Mouse (Mus musculus): ENCODE data around the gene Gars. TPM values are rescaled to one million over a fixed set of nuclear protein-coding genes. Genes with fewer than 3 reads are reported as not detected.
A peak's percentile ranks its signal among the peaks of the same experiment; 100 is the strongest.

Gars gene
- 206 and 210 TPM in 2 replicates for polyA plus RNA-seq (2014; fragmentation: Nextera tagmentation; extraction: Ambion mirVana)

GRCm38 (mm10) chr6:55037799-55038670 lies at the start of gene Gars:
TSS of gene Gars (plus strand) at chr6:55038007.
- Histone ChIP-seq H3K27me3 (ENCODE audit: control insufficient read depth, insufficient read depth, low read length) (no peaks in the 10 kb centered on the region), H3K9ac (ENCODE audit: low read depth, low read length) (peak within 1 kb of the TSS; percentile 93), H3K9me3 (replicated peaks; ENCODE audit: control insufficient read depth, low read length) (no peaks in the 10 kb centered on the region), H3K4me3 (ENCODE audit: low read depth, low read length) (peak within 1 kb of the TSS; percentile 93), H3K36me3 (ENCODE audit: control insufficient read depth, insufficient read depth, low read length) (no peaks in the 10 kb centered on the region), H3K27ac (ENCODE audit: low read depth, low read length) (peak within 1 kb of the TSS; percentile 94), H3K4me1 (ENCODE audit: control insufficient read depth, insufficient read depth, low read length) (peaks cover 3% of the 10 kb centered on the region; the same call in 1 of the 2 replicates), H3K4me2 (peak within 1 kb of the TSS; percentile 79)
- WGBS (ENCODE audit: insufficient replicate concordance) = under 1% methylated on average over 84 of the region's 87 CpGs
- peak; percentile 89 for ATAC-seq (replicated peaks; ENCODE audit: insufficient number of reproducible peaks, low FRiP score, low TSS enrichment)

DNA sequence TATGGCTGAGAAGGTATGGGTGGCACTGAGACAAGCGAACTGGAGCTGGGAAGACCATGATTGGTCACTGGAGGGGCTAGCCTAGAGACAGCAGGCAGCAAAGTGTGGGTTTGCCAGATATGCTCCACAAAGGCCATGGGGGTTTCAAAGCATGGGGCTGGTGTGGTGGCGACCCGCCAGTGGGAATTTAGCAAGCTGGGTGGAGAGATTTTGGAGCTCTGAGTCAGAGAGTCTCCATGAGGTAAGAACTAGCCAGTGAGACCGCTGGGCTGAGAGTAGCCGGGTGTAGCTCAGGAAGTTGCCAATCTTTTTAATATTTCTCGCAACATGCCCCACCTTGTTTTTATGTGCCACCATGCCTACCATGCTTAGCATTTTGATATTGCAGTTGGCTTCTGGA lies 49.7 kb upstream of the Gars start:
- 88% methylated on average over 6 of the region's 6 CpGs for WGBS (ENCODE audit: insufficient replicate concordance)

DNA sequence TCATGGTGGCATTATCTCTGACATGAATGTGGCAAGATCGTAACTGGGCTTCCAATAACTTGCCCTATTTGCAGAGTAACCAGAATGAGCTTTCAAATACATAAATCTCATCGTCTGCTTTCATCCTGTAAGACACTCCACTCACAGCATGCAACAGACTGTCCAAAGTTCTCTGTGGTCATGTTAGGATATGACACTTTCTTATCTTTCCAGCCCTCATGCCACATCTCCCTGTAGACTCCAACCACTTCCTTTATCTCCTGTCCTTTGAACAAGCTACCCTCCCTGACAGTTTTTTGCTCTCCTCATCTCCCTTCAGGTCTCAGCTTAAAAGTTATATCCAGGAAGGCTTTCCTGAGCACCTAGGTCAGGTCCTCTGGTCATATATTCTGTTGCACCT lies 46.6 kb upstream of the Gars start:
- H3K9me3 ChIP-seq (replicated peaks; ENCODE audit: control insufficient read depth, low read length) = no peaks in the 10 kb centered on the region
- H3K9ac ChIP-seq (ENCODE audit: low read depth, low read length) = no peak overlapping the region
- WGBS (ENCODE audit: insufficient replicate concordance) = 63% methylated on average over 2 of the region's 2 CpGs
- no peaks in the 10 kb centered on the region for H3K27me3 ChIP-seq (ENCODE audit: control insufficient read depth, insufficient read depth, low read length)
- H3K4me1 ChIP-seq (ENCODE audit: control insufficient read depth, insufficient read depth, low read length) = no peaks in the 10 kb centered on the region
- ATAC-seq (replicated peaks; ENCODE audit: insufficient number of reproducible peaks, low FRiP score, low TSS enrichment) = no peak
- no peak overlapping the region for H3K4me2 ChIP-seq
- no peaks in the 10 kb centered on the region for H3K36me3 ChIP-seq (ENCODE audit: control insufficient read depth, insufficient read depth, low read length)
- no peak overlapping the region for H3K27ac ChIP-seq (ENCODE audit: low read depth, low read length)
- H3K4me3 ChIP-seq (ENCODE audit: low read depth, low read length) = no peak overlapping the region

More for the DNA sequence above, 49.7 kb upstream of the Gars start:
- no peak overlapping the region for H3K4me3 ChIP-seq (ENCODE audit: low read depth, low read length)
- H3K4me1 ChIP-seq (ENCODE audit: control insufficient read depth, insufficient read depth, low read length) = no peaks in the 10 kb centered on the region
- H3K4me2 ChIP-seq = no peak overlapping the region
- no peak overlapping the region for H3K27ac ChIP-seq (ENCODE audit: low read depth, low read length)
- H3K9ac ChIP-seq (ENCODE audit: low read depth, low read length) = no peak overlapping the region
- no peaks in the 10 kb centered on the region for H3K36me3 ChIP-seq (ENCODE audit: control insufficient read depth, insufficient read depth, low read length)
- no peaks in the 10 kb centered on the region for H3K9me3 ChIP-seq (replicated peaks; ENCODE audit: control insufficient read depth, low read length)
- no peak for ATAC-seq (replicated peaks; ENCODE audit: insufficient number of reproducible peaks, low FRiP score, low TSS enrichment)
- no peaks in the 10 kb centered on the region for H3K27me3 ChIP-seq (ENCODE audit: control insufficient read depth, insufficient read depth, low read length)

DNA sequence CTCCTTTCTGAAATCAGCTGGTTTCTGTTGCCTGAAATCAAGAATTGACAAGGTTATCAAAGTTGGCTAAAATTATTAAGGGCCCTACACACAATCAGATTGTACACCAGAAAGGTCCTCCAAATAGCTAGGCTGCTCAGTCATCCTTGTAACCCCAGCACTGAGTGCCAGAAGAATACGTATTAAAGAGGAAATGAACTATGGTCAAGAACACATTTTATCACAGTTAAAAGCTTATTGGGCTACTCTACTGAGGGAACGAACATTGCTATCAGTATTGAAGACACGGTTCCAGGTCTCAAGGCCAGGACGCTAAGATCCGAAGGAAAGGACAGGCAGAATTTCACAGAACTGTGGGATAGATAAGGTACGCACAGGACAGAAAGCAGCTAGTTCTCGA lies 45.7 kb upstream of the Gars start:
- H3K4me1 ChIP-seq (ENCODE audit: control insufficient read depth, insufficient read depth, low read length) = no peaks in the 10 kb centered on the region
- 8% methylated on average over 7 of the region's 7 CpGs for WGBS (ENCODE audit: insufficient replicate concordance)
- peak overlapping the region; percentile 50 for H3K4me3 ChIP-seq (ENCODE audit: low read depth, low read length)
- no peaks in the 10 kb centered on the region for H3K9me3 ChIP-seq (replicated peaks; ENCODE audit: control insufficient read depth, low read length)
- peak overlapping the region; percentile 92 for H3K4me2 ChIP-seq
- no peaks in the 10 kb centered on the region for H3K36me3 ChIP-seq (ENCODE audit: control insufficient read depth, insufficient read depth, low read length)
- no peaks in the 10 kb centered on the region for H3K27me3 ChIP-seq (ENCODE audit: control insufficient read depth, insufficient read depth, low read length)
- ATAC-seq (replicated peaks; ENCODE audit: insufficient number of reproducible peaks, low FRiP score, low TSS enrichment) = no peak
- no peak overlapping the region for H3K27ac ChIP-seq (ENCODE audit: low read depth, low read length)
- peak overlapping the region; percentile 68 for H3K9ac ChIP-seq (ENCODE audit: low read depth, low read length)

DNA sequence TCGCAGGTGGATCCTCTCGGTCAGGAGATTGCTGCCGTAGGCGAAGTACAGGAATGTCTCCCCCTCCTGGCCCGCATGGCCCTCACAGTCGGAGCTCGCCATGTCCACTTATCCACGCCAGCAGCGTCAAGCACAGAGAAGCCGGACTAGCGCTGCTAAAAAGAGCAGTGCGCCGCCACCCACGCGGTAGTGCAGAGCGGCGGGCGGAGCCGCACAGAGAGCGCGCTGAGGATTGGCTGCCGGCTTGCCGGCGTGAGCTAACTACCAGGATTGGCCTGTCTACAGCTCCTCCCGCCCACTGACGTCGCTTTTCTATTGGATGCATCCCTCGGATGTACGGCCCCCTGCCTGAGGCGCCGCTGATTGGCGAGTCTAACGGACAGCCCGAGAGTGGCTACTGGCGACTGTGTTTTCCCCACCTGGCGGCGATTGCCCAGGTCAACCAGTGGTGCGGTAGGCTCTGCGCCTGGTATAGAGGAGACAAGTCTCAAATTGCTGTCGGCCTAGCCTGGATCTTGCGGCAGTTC lies 45.0 kb upstream of the Gars start, which contains the start of gene Ggct:
Gene Ggct (minus strand): TSS at position 217 of the 527 bp plus-strand sequence.
- Histone ChIP-seq H3K4me1 (ENCODE audit: control insufficient read depth, insufficient read depth, low read length) (no peaks in the 10 kb centered on the region), H3K27ac (ENCODE audit: low read depth, low read length) (no peak within 1 kb of the TSS), H3K4me2 (peak within 1 kb of the TSS; percentile 92), H3K4me3 (ENCODE audit: low read depth, low read length) (peak within 1 kb of the TSS; percentile 50), H3K27me3 (ENCODE audit: control insufficient read depth, insufficient read depth, low read length) (no peaks in the 10 kb centered on the region), H3K9me3 (replicated peaks; ENCODE audit: control insufficient read depth, low read length) (no peaks in the 10 kb centered on the region), H3K9ac (ENCODE audit: low read depth, low read length) (peak within 1 kb of the TSS; percentile 70), H3K36me3 (ENCODE audit: control insufficient read depth, insufficient read depth, low read length) (no peaks in the 10 kb centered on the region)
- peak; percentile 100 for ATAC-seq (replicated peaks; ENCODE audit: insufficient number of reproducible peaks, low FRiP score, low TSS enrichment)
- under 1% methylated on average over 39 of the region's 41 CpGs for WGBS (ENCODE audit: insufficient replicate concordance)

- H3K27ac ChIP-seq (ENCODE audit: low read depth, low read length) = no peak overlapping the region
- H3K27me3 ChIP-seq (ENCODE audit: control insufficient read depth, insufficient read depth, low read length) = no peaks in the 10 kb centered on the region
- H3K36me3 ChIP-seq (ENCODE audit: control insufficient read depth, insufficient read depth, low read length) = no peaks in the 10 kb centered on the region
- no peaks in the 10 kb centered on the region for H3K9me3 ChIP-seq (replicated peaks; ENCODE audit: control insufficient read depth, low read length)
- ATAC-seq (replicated peaks; ENCODE audit: insufficient number of reproducible peaks, low FRiP score, low TSS enrichment) = no peak
- no peak overlapping the region for H3K4me2 ChIP-seq
- 87% methylated on average over 3 of the region's 3 CpGs for WGBS (ENCODE audit: insufficient replicate concordance)
- no peak overlapping the region for H3K4me3 ChIP-seq (ENCODE audit: low read depth, low read length)
- H3K9ac ChIP-seq (ENCODE audit: low read depth, low read length) = no peak overlapping the region
- no peaks in the 10 kb centered on the region for H3K4me1 ChIP-seq (ENCODE audit: control insufficient read depth, insufficient read depth, low read length)
These were observed 41.4 kb upstream of the Gars start for GRCm38 (mm10) chr6:54996361-54996760.

DNA sequence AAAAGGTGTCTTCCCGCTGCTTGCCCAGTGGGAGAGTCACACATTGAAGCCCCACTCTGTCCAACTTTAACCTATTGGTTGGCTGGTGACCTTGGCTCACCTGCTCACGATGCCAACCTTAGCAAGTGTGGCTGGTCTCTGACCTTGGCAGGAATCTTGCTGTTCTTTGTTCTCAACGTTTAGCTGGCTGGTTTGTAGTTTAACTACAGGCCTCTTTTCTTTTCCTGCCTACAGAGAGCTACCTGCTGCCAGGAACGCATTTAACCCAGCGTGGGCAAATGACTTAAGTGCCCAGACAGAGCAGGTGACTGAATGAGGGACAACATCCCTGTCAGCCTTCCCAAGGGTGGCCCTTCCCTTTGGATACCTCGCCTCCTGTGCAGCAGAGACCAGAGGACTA lies 40.1 kb upstream of the Gars start:
- no peak for ATAC-seq (replicated peaks; ENCODE audit: insufficient number of reproducible peaks, low FRiP score, low TSS enrichment)
- WGBS (ENCODE audit: insufficient replicate concordance) = 81% methylated on average over 6 of the region's 6 CpGs
- no peak overlapping the region for H3K4me3 ChIP-seq (ENCODE audit: low read depth, low read length)

GRCm38 (mm10) chr6:55001320-55001719 lies 36.5 kb upstream of the Gars start:
- Histone ChIP-seq H3K27ac (ENCODE audit: low read depth, low read length) (no peak overlapping the region), H3K4me2 (no peak overlapping the region), H3K4me3 (ENCODE audit: low read depth, low read length) (no peak overlapping the region), H3K9me3 (replicated peaks; ENCODE audit: control insufficient read depth, low read length) (no peaks in the 10 kb centered on the region), H3K4me1 (ENCODE audit: control insufficient read depth, insufficient read depth, low read length) (no peaks in the 10 kb centered on the region), H3K9ac (ENCODE audit: low read depth, low read length) (no peak overlapping the region), H3K27me3 (ENCODE audit: control insufficient read depth, insufficient read depth, low read length) (no peaks in the 10 kb centered on the region), H3K36me3 (ENCODE audit: control insufficient read depth, insufficient read depth, low read length) (no peaks in the 10 kb centered on the region)
- WGBS (ENCODE audit: insufficient replicate concordance) = 75% methylated on average over 4 of the region's 4 CpGs
- no peak for ATAC-seq (replicated peaks; ENCODE audit: insufficient number of reproducible peaks, low FRiP score, low TSS enrichment)

More for the DNA sequence above, 40.1 kb upstream of the Gars start:
- Histone ChIP-seq H3K4me2 (no peak overlapping the region), H3K27me3 (ENCODE audit: control insufficient read depth, insufficient read depth, low read length) (no peaks in the 10 kb centered on the region), H3K27ac (ENCODE audit: low read depth, low read length) (no peak overlapping the region), H3K36me3 (ENCODE audit: control insufficient read depth, insufficient read depth, low read length) (no peaks in the 10 kb centered on the region), H3K9me3 (replicated peaks; ENCODE audit: control insufficient read depth, low read length) (no peaks in the 10 kb centered on the region), H3K9ac (ENCODE audit: low read depth, low read length) (no peak overlapping the region), H3K4me1 (ENCODE audit: control insufficient read depth, insufficient read depth, low read length) (no peaks in the 10 kb centered on the region)
